Mouse (Mus musculus) cerebellum, adult 2 months (tissue): ENCODE results near the gene Col6a4.

Experiments used
- CTCF ChIP-seq: fragments of 200-500 bp; IDR thresholded peaks from 2 replicates; pipeline ENCODE4 v1.5.1; 2011; ENCODE audit warnings: low read depth, mild to moderate bottlenecking, control low read depth, low read length, moderate library complexity, borderline replicate concordance; ENCODE audit not compliant: insufficient read depth
- POLR2A ChIP-seq: fragments of 200-500 bp; IDR thresholded peaks from 2 replicates; pipeline ENCODE4 v1.6.1; 2011; ENCODE audit warnings: low read length, control low read depth, borderline replicate concordance; ENCODE audit not compliant: insufficient read depth

DNA sequence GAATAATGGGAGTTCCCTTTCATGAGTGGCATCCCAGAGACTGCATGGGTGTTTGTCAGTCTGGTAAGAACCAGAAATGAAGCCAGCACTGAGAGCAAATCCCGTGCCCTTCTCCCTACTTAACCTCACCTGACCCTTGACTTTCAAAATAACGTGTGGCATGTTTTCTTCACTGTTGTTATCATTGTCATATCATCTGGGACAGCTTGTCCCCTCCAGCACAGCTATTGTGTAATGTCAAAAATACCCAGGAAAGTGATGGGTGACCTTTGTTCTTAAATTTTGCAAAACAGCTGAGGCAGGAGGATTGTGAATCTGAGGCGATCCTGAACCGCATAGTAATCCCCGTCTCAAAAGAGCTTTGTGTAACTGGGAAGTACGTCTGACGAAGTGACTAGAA, 33.7 kb upstream of the Col6a4 start:
- no peak for TF ChIP-seq POLR2A
- no peak for TF ChIP-seq CTCF
